Mouse (Mus musculus) liver, postnatal 0 days (tissue): ENCODE data around the gene Tstd1.

Experiments used
- CTCF ChIP-seq: sonication (generic); IDR thresholded peaks from 2 replicates; pipeline ENCODE4 v1.5.1; 2016; ENCODE audit warnings: antibody characterized with exemption, low read depth
- EP300 ChIP-seq: IDR thresholded peaks from 2 replicates; pipeline ENCODE4 v1.6.1; 2016; ENCODE audit warnings: antibody characterized with exemption, low read depth, mild to moderate bottlenecking

DNA sequence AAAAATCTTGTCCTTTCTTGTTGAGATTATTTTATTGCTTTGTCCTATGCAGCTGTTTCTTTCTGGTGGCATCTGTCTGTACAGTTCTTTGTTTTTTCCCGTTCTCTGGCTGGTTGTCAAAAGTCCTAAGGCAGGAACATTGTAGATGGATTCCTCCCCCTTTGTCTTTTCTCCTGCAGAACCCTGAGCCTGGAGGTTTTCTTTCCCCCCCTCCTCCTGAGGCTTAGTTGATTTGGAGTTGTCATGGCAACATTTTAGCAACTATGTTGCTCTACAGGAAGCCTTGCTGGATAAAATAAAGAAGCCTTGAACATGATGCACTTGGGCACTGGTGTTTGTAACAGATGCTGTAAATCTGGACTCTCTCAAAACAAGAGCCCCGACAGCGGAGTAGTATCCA is 6.2 kb upstream of the Tstd1 start:
- no peak for TF ChIP-seq CTCF
- no peak for TF ChIP-seq EP300
